Mouse (Mus musculus): ENCODE data around the gene Adra2b. TPM values are rescaled to one million over a fixed set of nuclear protein-coding genes. Genes with fewer than 3 reads are reported as not detected.
A peak's percentile ranks its signal among the peaks of the same experiment; 100 is the strongest.

Gene Adra2b
- polyA plus RNA-seq (2012; rRNA removed), result 0.48 and 0.51 TPM in 2 replicates

GRCm38 (mm10) chr2:127362459-127363281 lies at the start of gene Adra2b:
Adra2b (plus strand) TSS chr2:127363208.
- Histone ChIP-seq H3K4me1 (ENCODE audit: control insufficient read depth, insufficient read depth, low read length) (peaks cover 6% of the 10 kb centered on the region), H3K4me3 (replicated peaks; ENCODE audit: extremely low read depth, low read depth, low read length) (peak within 1 kb of the TSS; percentile 18)
- TF ChIP-seq CTCF (IDR thresholded peaks at IDR 0.05; ENCODE audit: insufficient read depth, low read length), result peak; percentile 84
- no peak for TF ChIP-seq POLR2A (IDR thresholded peaks at IDR 0.05; ENCODE audit: borderline replicate concordance, extremely low read depth, low read depth, low read length)
- under 1% methylated on average over 49 of the region's 49 CpGs for WGBS
- peak; percentile 72 for DNase-seq

DNA sequence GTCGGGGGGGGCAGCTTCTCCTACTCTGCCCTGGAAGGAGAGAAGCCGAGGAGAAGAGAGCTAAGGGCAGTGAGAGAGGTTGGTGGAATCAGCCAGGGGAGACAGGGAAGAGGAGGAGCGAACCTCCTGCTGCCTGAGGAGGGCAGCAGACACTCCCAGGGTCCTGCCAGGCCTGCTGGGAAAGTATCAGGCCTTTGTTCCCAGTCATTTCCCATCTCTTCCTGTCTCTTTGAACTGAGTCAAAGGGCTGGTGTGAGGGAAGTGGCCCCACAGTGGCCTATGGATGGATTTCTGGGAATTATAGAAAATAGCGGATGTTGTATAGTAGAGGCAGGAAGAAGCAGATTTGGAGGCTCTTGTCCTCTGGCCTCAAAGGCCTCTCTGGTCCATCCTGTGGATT lies 49.1 kb upstream of the Adra2b start:
- no peaks in the 10 kb centered on the region for H3K4me1 ChIP-seq (ENCODE audit: control insufficient read depth, insufficient read depth, low read length)
- WGBS, result 55% methylated on average over 4 of the region's 4 CpGs
- TF ChIP-seq CTCF (IDR thresholded peaks at IDR 0.05; ENCODE audit: insufficient read depth, low read length) (no peak), POLR2A (IDR thresholded peaks at IDR 0.05; ENCODE audit: borderline replicate concordance, extremely low read depth, low read depth, low read length) (no peak)
- DNase-seq, result no peak
- no peak overlapping the region for H3K4me3 ChIP-seq (replicated peaks; ENCODE audit: extremely low read depth, low read depth, low read length)

DNA sequence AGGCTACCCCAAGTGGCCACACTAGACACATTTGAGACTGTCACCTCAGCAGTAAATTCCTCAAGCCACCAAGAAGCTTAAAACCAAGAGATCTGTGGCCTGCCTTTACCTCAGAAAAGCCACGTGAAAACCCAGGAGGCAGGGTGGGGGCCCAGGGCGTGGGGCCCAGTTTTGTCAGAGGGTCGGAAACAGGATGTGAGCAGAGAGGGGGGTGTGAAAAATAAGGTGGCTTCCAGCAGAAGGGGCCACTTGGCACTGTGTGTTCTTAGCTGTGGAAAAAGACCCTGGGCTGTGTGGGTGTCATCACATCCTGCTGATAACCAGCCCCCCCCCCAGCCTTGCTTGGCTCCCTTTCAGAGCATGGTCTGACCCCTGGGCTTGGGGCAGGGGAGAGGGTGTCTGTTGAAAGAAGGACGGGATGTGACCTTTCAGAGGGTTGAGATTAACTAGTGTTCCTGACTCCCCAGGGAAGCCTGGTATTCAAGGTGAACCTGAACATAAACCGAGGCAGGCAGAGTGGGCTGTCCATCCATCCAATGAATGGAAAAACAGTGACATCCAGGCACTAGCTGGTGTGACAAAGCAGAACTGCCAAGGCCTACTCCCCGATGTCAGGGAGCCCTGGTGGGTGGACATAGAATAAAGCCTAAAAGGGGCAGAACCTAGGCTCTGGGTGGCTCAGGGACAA lies 48.4 kb upstream of the Adra2b start:
- no peak overlapping the region for H3K4me3 ChIP-seq (replicated peaks; ENCODE audit: extremely low read depth, low read depth, low read length)
- TF ChIP-seq CTCF (IDR thresholded peaks at IDR 0.05; ENCODE audit: insufficient read depth, low read length) (no peak), POLR2A (IDR thresholded peaks at IDR 0.05; ENCODE audit: borderline replicate concordance, extremely low read depth, low read depth, low read length) (no peak)
- DNase-seq, result no peak
- 44% methylated on average over 6 of the region's 6 CpGs for WGBS
- no peaks in the 10 kb centered on the region for H3K4me1 ChIP-seq (ENCODE audit: control insufficient read depth, insufficient read depth, low read length)

- no peaks in the 10 kb centered on the region for H3K4me1 ChIP-seq (ENCODE audit: control insufficient read depth, insufficient read depth, low read length)
- TF ChIP-seq POLR2A (IDR thresholded peaks at IDR 0.05; ENCODE audit: borderline replicate concordance, extremely low read depth, low read depth, low read length) (no peak), CTCF (IDR thresholded peaks at IDR 0.05; ENCODE audit: insufficient read depth, low read length) (no peak)
- DNase-seq, result no peak
- 92% methylated on average over 1 of the region's 1 CpGs for WGBS
- H3K4me3 ChIP-seq (replicated peaks; ENCODE audit: extremely low read depth, low read depth, low read length), result no peak overlapping the region
Observed at GRCm38 (mm10) chr2:127315155-127315470, 47.9 kb upstream of the Adra2b start.

- H3K4me1 ChIP-seq (ENCODE audit: control insufficient read depth, insufficient read depth, low read length), result no peaks in the 10 kb centered on the region
- no peak for DNase-seq
- no peak overlapping the region for H3K4me3 ChIP-seq (replicated peaks; ENCODE audit: extremely low read depth, low read depth, low read length)
- 67% methylated on average over 5 of the region's 5 CpGs for WGBS
- TF ChIP-seq POLR2A (IDR thresholded peaks at IDR 0.05; ENCODE audit: borderline replicate concordance, extremely low read depth, low read depth, low read length) (no peak), CTCF (IDR thresholded peaks at IDR 0.05; ENCODE audit: insufficient read depth, low read length) (no peak)
Observed at GRCm38 (mm10) chr2:127316431-127316830, 46.6 kb upstream of the Adra2b start.

- TF ChIP-seq POLR2A (IDR thresholded peaks at IDR 0.05; ENCODE audit: borderline replicate concordance, extremely low read depth, low read depth, low read length) (no peak), CTCF (IDR thresholded peaks at IDR 0.05; ENCODE audit: insufficient read depth, low read length) (no peak)
- no peak for DNase-seq
- no peaks in the 10 kb centered on the region for H3K4me1 ChIP-seq (ENCODE audit: control insufficient read depth, insufficient read depth, low read length)
- H3K4me3 ChIP-seq (replicated peaks; ENCODE audit: extremely low read depth, low read depth, low read length), result no peak overlapping the region
- 58% methylated on average over 4 of the region's 4 CpGs for WGBS
Observed at GRCm38 (mm10) chr2:127318136-127318535, 44.9 kb upstream of the Adra2b start.

DNA sequence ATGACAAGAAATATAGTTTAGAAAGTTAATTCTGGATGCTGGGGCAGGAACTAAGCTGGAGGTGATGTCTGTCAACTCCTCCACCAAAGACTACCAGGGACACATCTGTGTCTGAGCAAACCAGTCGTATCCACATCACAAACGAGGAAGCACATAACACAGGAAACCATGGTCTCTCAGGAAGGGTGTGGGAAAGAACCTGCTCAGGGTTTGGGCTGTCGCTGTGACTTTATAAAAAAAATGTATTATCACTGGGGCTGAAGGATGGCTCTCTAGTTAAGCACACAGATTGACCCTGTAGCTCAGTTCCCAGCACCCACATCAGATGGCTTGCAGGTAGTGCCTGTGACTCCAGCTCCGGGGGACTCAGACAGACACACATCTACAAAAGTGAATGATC lies 43.9 kb upstream of the Adra2b start:
- TF ChIP-seq CTCF (IDR thresholded peaks at IDR 0.05; ENCODE audit: insufficient read depth, low read length) (no peak), POLR2A (IDR thresholded peaks at IDR 0.05; ENCODE audit: borderline replicate concordance, extremely low read depth, low read depth, low read length) (no peak)
- H3K4me1 ChIP-seq (ENCODE audit: control insufficient read depth, insufficient read depth, low read length), result no peaks in the 10 kb centered on the region
- H3K4me3 ChIP-seq (replicated peaks; ENCODE audit: extremely low read depth, low read depth, low read length), result no peak overlapping the region
- 35% methylated on average over 4 of the region's 4 CpGs for WGBS
- no peak for DNase-seq

DNA sequence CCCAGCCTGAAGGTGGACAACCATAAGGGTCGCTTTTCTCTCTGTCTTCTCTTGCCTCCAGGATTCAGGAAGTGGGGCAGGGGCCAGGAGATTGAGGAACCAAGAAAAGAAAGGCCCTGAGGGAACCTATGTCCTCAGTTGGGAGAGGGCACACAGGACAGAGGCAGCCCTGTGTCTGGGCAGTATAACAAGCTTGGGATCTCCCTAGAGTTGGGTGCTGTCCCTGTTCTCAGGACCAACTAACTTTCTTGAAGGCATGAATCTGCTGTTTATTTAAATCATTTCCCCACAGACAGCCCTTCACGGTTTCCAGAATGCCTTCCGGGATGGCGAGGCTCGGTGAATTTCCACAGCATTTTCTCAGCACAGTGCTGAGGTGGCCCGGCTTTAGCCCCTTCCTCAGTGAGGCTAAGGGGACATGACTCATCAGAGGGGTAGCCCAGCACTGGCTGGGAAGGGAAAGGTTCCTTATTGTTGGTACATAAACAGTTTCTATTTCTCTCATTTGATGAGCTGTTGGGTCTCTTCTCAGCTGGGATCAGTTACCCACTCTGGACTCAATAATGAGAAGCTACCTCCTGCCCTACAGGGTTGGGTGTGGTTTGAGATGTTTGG lies 40.2 kb upstream of the Adra2b start:
- no peak overlapping the region for H3K4me3 ChIP-seq (replicated peaks; ENCODE audit: extremely low read depth, low read depth, low read length)
- WGBS, result 53% methylated on average over 6 of the region's 6 CpGs
- TF ChIP-seq CTCF (IDR thresholded peaks at IDR 0.05; ENCODE audit: insufficient read depth, low read length), result no peak
- no peak for TF ChIP-seq POLR2A (IDR thresholded peaks at IDR 0.05; ENCODE audit: borderline replicate concordance, extremely low read depth, low read depth, low read length)
- H3K4me1 ChIP-seq (ENCODE audit: control insufficient read depth, insufficient read depth, low read length), result no peaks in the 10 kb centered on the region
- no peak for DNase-seq

- 83% methylated on average over 1 of the region's 1 CpGs for WGBS
- Histone ChIP-seq H3K4me3 (replicated peaks; ENCODE audit: extremely low read depth, low read depth, low read length) (no peak overlapping the region), H3K4me1 (ENCODE audit: control insufficient read depth, insufficient read depth, low read length) (no peaks in the 10 kb centered on the region)
- TF ChIP-seq POLR2A (IDR thresholded peaks at IDR 0.05; ENCODE audit: borderline replicate concordance, extremely low read depth, low read depth, low read length), result no peak
- no peak for TF ChIP-seq CTCF (IDR thresholded peaks at IDR 0.05; ENCODE audit: insufficient read depth, low read length)
- no peak for DNase-seq
Observed at GRCm38 (mm10) chr2:127323667-127324066, 39.3 kb upstream of the Adra2b start.

Measured in lung, adult 2 months (tissue).